Mouse (Mus musculus) megakaryocyte, embryonic 14.5 days (primary cell): ENCODE data around the gene Setd6.

Experiments
- FLI1 ChIP-seq: IDR thresholded peaks from 2 replicates; pipeline ENCODE4 v1.6.1; 2012; ENCODE audit warnings: low read length, inconsistent platforms, mixed read lengths
- GATA1 ChIP-seq: IDR thresholded peaks from 3 replicates; pipeline ENCODE4 v1.6.1; 2012; ENCODE audit warnings: mixed read lengths, low read length, inconsistent platforms, borderline replicate concordance

DNA sequence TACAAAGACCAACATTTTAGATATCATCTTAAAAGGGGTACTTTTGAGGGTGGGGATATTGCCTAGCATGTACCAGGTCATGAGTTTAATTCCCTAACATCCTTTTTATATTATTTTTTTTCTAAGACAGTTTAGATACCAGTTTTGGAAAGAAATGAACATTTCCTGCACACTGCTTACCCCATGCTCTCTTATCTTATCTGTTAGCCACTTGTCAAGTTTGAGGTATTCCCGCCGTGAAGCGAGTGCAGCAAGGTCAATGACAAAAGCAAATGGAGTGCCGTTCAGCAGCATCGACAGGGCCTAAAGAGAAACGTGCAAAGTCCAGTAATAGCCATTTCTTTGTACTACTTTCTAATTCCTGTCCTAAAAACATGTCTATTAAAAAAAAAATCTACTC, 44.6 kb downstream of the Setd6 start:
- TF ChIP-seq GATA1, result no peak
- TF ChIP-seq FLI1, result no peak
